Mouse (Mus musculus) retina, postnatal 7 days (tissue): ENCODE measurements around the gene Dtymk.

ENCODE experiments used
- DNase-seq: peaks from one replicate; pipeline ENCODE4 v3.0.0-alpha.2; 2012; ENCODE audit warnings: low read depth, low spot score

Dtymk gene

DNA sequence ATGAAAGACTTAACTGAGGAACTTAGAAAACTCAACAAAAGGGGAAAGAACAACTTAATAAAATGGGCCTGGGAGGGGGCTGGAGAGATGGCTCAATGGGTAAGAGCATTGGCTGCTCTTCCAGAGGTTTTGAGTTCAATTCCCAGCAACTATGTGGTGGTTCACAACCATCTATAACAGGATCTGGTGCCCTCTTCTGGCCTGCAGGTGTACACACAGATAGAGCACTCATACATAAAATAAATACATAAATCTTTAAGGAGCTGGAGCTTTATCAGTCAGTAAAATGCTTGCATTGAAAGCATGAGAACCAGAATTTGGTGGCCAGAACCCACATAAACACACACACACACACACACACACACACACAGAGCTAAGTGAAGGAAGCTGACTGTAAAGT is 58.8 kb downstream of the Dtymk start:
- no peak for DNase-seq
